Mouse (Mus musculus) stomach, embryonic 15.5 days (tissue): ENCODE measurements around the gene Rassf8. TPM values are rescaled to one million over a fixed set of nuclear protein-coding genes. Genes with fewer than 3 reads are reported as not detected.
A peak's percentile ranks its signal among the peaks of the same experiment; 100 is the strongest.

Source experiments
- ATAC-seq: fragments of 200-750 bp; cut with Nextera tagmentation; 2 replicates; pipeline ENCODE4 v1.8.0; 2017; ENCODE audit warnings: low read depth, moderate number of reproducible peaks, moderate TSS enrichment; ENCODE audit not compliant: insufficient read depth, low FRiP score
- H3K27ac ChIP-seq: fragments of 300-500 bp; sonication (generic); 2 replicates; pipeline ENCODE4 v1.5.1; 2015; ENCODE audit warnings: mild to moderate bottlenecking, inconsistent platforms
- H3K27me3 ChIP-seq: fragments of 300-500 bp; sonication (generic); replicated peaks from 2 replicates; pipeline ENCODE4 v1.6.1; 2015; ENCODE audit warnings: inconsistent platforms
- H3K36me3 ChIP-seq: fragments of 300-500 bp; sonication (generic); 2 replicates; pipeline ENCODE4 v1.6.1; 2015; ENCODE audit warnings: inconsistent platforms
- H3K4me1 ChIP-seq: fragments of 300-500 bp; sonication (generic); 2 replicates; pipeline ENCODE4 v1.6.1; 2015; ENCODE audit warnings: inconsistent platforms
- H3K4me2 ChIP-seq: fragments of 300-500 bp; sonication (generic); 2 replicates; pipeline ENCODE4 v1.6.1; 2015; ENCODE audit warnings: mild to moderate bottlenecking, inconsistent platforms
- H3K4me3 ChIP-seq: fragments of 300-500 bp; sonication (generic); replicated peaks from 2 replicates; pipeline ENCODE4 v1.5.1; 2015; ENCODE audit warnings: inconsistent platforms
- H3K9ac ChIP-seq: fragments of 300-500 bp; sonication (generic); 2 replicates; pipeline ENCODE4 v1.6.1; 2015; ENCODE audit warnings: inconsistent platforms
- H3K9me3 ChIP-seq: fragments of 300-500 bp; sonication (generic); 2 replicates; pipeline ENCODE4 v1.6.1; 2016; ENCODE audit warnings: inconsistent platforms
- WGBS: fragments of 180-500 bp; shearing (Covaris S2); methylation state at CpG from one replicate; pipeline ENCODE4 v1.1.7; 2015; 5-methylcytosine and 5-hydroxymethylcytosine counted together
- polyA plus RNA-seq: library from polyadenylated mRNA; unstranded; fragments of >200 nt; fragmentation: Nextera tagmentation; extraction: Ambion mirVana; gene quantifications from 2 replicates; pipeline ENCODE4 v1.2.1, GENCODE M21; 2015

The Rassf8 gene
- polyA plus RNA-seq = 6.1 and 7.2 TPM in 2 replicates

- H3K36me3 ChIP-seq = no peaks in the 10 kb centered on the region
- peak within 1 kb of the TSS; percentile 84 for H3K4me3 ChIP-seq
- ATAC-seq = peak; percentile 96
- no peaks in the 10 kb centered on the region for H3K27me3 ChIP-seq
- H3K4me1 ChIP-seq = no peaks in the 10 kb centered on the region; the same call in 1 of the 2 replicates
- H3K9me3 ChIP-seq = no peaks in the 10 kb centered on the region
- peak within 1 kb of the TSS; percentile 92 for H3K27ac ChIP-seq
- peak within 1 kb of the TSS; percentile 94 for H3K9ac ChIP-seq
- peak within 1 kb of the TSS; percentile 82 for H3K4me2 ChIP-seq
- under 1% methylated on average over 52 of the region's 71 CpGs for WGBS
Observed at GRCm38 (mm10) chr6:145746132-145746849, at the start of gene Rassf8. Gene Rassf8, plus strand, starts transcription at chr6:145746748.

- Histone ChIP-seq H3K4me3 (no peak overlapping the region), H3K36me3 (no peaks in the 10 kb centered on the region), H3K4me2 (no peak overlapping the region), H3K9me3 (no peaks in the 10 kb centered on the region), H3K9ac (no peak overlapping the region), H3K4me1 (no peaks in the 10 kb centered on the region), H3K27me3 (no peaks in the 10 kb centered on the region), H3K27ac (no peak overlapping the region)
- ATAC-seq = no peak
- 62% methylated on average over 8 of the region's 8 CpGs for WGBS
Observed at GRCm38 (mm10) chr6:145701021-145701540, 45.5 kb upstream of the Rassf8 start.

- H3K9me3 ChIP-seq = no peaks in the 10 kb centered on the region
- H3K4me2 ChIP-seq = no peak overlapping the region
- no peak overlapping the region for H3K9ac ChIP-seq
- H3K36me3 ChIP-seq = no peaks in the 10 kb centered on the region
- H3K4me3 ChIP-seq = no peak overlapping the region
- no peaks in the 10 kb centered on the region for H3K27me3 ChIP-seq
- no peaks in the 10 kb centered on the region for H3K4me1 ChIP-seq
- WGBS = 80% methylated on average over 6 of the region's 6 CpGs
- ATAC-seq = no peak
- no peak overlapping the region for H3K27ac ChIP-seq
Observed at GRCm38 (mm10) chr6:145703667-145704066, 42.9 kb upstream of the Rassf8 start.

- H3K27me3 ChIP-seq = no peaks in the 10 kb centered on the region
- ATAC-seq = no peak
- no peaks in the 10 kb centered on the region for H3K36me3 ChIP-seq
- no peak overlapping the region for H3K4me2 ChIP-seq
- no peaks in the 10 kb centered on the region for H3K4me1 ChIP-seq
- H3K4me3 ChIP-seq = no peak overlapping the region
- 82% methylated on average over 18 of the region's 18 CpGs for WGBS
- no peak overlapping the region for H3K9ac ChIP-seq
- no peak overlapping the region for H3K27ac ChIP-seq
- H3K9me3 ChIP-seq = no peaks in the 10 kb centered on the region
Observed at GRCm38 (mm10) chr6:145709956-145710720, 36.4 kb upstream of the Rassf8 start.

GRCm38 (mm10) chr6:145710797-145711196 is 35.8 kb upstream of the Rassf8 start:
- no peaks in the 10 kb centered on the region for H3K36me3 ChIP-seq
- H3K27ac ChIP-seq = no peak overlapping the region
- H3K9ac ChIP-seq = no peak overlapping the region
- no peaks in the 10 kb centered on the region for H3K27me3 ChIP-seq
- no peaks in the 10 kb centered on the region for H3K4me1 ChIP-seq
- 91% methylated on average over 3 of the region's 3 CpGs for WGBS
- H3K4me2 ChIP-seq = no peak overlapping the region
- H3K4me3 ChIP-seq = no peak overlapping the region
- no peak for ATAC-seq
- no peaks in the 10 kb centered on the region for H3K9me3 ChIP-seq

GRCm38 (mm10) chr6:145711320-145711719 is 35.2 kb upstream of the Rassf8 start:
- H3K4me3 ChIP-seq = no peak overlapping the region
- H3K27ac ChIP-seq = no peak overlapping the region
- no peak for ATAC-seq
- H3K9ac ChIP-seq = no peak overlapping the region
- WGBS = 51% methylated on average over 5 of the region's 5 CpGs
- no peaks in the 10 kb centered on the region for H3K9me3 ChIP-seq
- no peaks in the 10 kb centered on the region for H3K36me3 ChIP-seq
- no peaks in the 10 kb centered on the region for H3K27me3 ChIP-seq
- no peak overlapping the region for H3K4me2 ChIP-seq
- no peaks in the 10 kb centered on the region for H3K4me1 ChIP-seq

- Histone ChIP-seq H3K36me3 (no peaks in the 10 kb centered on the region), H3K9me3 (no peaks in the 10 kb centered on the region), H3K27me3 (no peaks in the 10 kb centered on the region), H3K4me1 (no peaks in the 10 kb centered on the region), H3K4me2 (no peak overlapping the region), H3K27ac (no peak overlapping the region), H3K9ac (no peak overlapping the region), H3K4me3 (no peak overlapping the region)
- 48% methylated on average over 8 of the region's 8 CpGs for WGBS
- ATAC-seq = no peak
Observed at GRCm38 (mm10) chr6:145713241-145714114, 33.1 kb upstream of the Rassf8 start.

- no peaks in the 10 kb centered on the region for H3K9me3 ChIP-seq
- no peak overlapping the region for H3K4me2 ChIP-seq
- no peak overlapping the region for H3K27ac ChIP-seq
- no peaks in the 10 kb centered on the region for H3K4me1 ChIP-seq
- H3K4me3 ChIP-seq = no peak overlapping the region
- ATAC-seq = no peak
- WGBS = 49% methylated on average over 1 of the region's 1 CpGs
- H3K27me3 ChIP-seq = no peaks in the 10 kb centered on the region
- no peaks in the 10 kb centered on the region for H3K36me3 ChIP-seq
- no peak overlapping the region for H3K9ac ChIP-seq
Observed at GRCm38 (mm10) chr6:145714131-145714530, 32.4 kb upstream of the Rassf8 start.

- Histone ChIP-seq H3K4me2 (no peak overlapping the region), H3K27me3 (no peaks in the 10 kb centered on the region), H3K4me3 (no peak overlapping the region), H3K36me3 (no peaks in the 10 kb centered on the region), H3K4me1 (no peaks in the 10 kb centered on the region), H3K27ac (no peak overlapping the region), H3K9ac (no peak overlapping the region), H3K9me3 (no peaks in the 10 kb centered on the region)
- ATAC-seq = no peak
- 59% methylated on average over 7 of the region's 7 CpGs for WGBS
Observed at GRCm38 (mm10) chr6:145722596-145722995, 24.0 kb upstream of the Rassf8 start.

GRCm38 (mm10) chr6:145723131-145723863 is 23.3 kb upstream of the Rassf8 start:
- H3K4me2 ChIP-seq = no peak overlapping the region
- H3K4me1 ChIP-seq = no peaks in the 10 kb centered on the region
- H3K9me3 ChIP-seq = no peaks in the 10 kb centered on the region
- H3K27me3 ChIP-seq = no peaks in the 10 kb centered on the region
- H3K4me3 ChIP-seq = no peak overlapping the region
- H3K9ac ChIP-seq = no peak overlapping the region
- 79% methylated on average over 13 of the region's 13 CpGs for WGBS
- no peaks in the 10 kb centered on the region for H3K36me3 ChIP-seq
- ATAC-seq = no peak
- no peak overlapping the region for H3K27ac ChIP-seq

- no peak overlapping the region for H3K9ac ChIP-seq
- H3K27me3 ChIP-seq = no peaks in the 10 kb centered on the region
- H3K4me3 ChIP-seq = no peak overlapping the region
- H3K4me1 ChIP-seq = no peaks in the 10 kb centered on the region
- H3K27ac ChIP-seq = no peak overlapping the region
- peak; percentile 50; the same call in 1 of the 2 replicates for ATAC-seq
- no peaks in the 10 kb centered on the region for H3K36me3 ChIP-seq
- no peak overlapping the region for H3K4me2 ChIP-seq
- 70% methylated on average over 10 of the region's 10 CpGs for WGBS
- H3K9me3 ChIP-seq = no peaks in the 10 kb centered on the region
Observed at GRCm38 (mm10) chr6:145725849-145726248, 20.7 kb upstream of the Rassf8 start.
